Mouse (Mus musculus): ENCODE data around the gene Nudt4.
A peak's percentile ranks its signal among the peaks of the same experiment; 100 is the strongest.
"Not testable (repeated sequence)": the region's sequence is repeated elsewhere in the genome, so short reads cannot be mapped to it uniquely, and the experiment has no call there.

Gene Nudt4

GRCm38 (mm10) chr10:95566786-95567185 is 2.8 kb upstream of the Nudt4 start:
- no peak for DNase-seq

GRCm38 (mm10) chr10:95565156-95565854 is 1.4 kb upstream of the Nudt4 start:
- DNase-seq: no peak

DNA sequence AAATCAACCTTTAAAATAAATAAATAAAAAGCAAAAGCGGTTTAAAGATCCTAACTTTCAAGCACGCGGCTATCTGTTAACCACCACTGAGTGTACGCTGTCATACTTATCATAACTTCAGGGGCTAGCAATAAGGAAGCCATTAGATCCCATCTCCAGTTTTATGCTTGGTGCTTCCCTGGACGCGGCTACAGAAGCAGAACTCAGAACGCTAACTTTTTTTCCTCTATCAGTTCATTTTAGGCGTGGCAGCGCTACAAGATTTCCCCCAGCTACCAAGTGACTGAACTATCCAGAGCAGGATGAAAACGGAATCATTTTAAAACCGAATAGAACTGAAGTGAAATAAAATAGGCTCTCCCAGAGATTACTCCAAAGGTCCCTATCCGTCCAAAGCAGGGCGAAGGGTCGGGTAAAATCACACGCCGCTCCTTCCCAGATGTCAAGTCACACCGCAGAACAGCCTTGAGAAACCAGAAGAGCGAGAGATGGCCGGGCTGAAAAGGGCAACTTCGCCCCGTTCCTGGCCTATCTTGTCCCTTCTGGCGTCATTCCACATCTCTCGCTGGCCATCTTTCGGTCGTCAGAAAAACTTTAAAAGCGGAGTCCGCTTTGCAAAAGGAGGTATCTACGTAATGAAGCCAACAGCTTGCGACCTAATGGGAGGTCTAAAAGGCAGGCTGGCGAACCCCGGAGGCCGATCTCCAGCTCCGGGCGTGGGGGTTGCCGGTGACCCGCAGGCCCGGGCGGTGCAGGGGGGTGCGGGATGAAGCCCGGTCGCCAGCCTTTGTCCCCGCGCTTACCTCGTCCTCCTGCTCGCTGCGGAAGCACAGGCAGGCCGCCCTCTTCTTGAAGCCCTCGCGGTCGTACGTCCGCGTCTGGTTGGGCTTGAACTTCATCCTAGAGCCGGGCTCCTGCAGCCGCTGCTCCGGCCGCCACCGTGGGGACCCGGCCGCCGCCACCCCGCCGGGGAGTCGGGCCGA is 796 bp downstream of the Nudt4 start:
- peak; percentile 63 for DNase-seq

DNA sequence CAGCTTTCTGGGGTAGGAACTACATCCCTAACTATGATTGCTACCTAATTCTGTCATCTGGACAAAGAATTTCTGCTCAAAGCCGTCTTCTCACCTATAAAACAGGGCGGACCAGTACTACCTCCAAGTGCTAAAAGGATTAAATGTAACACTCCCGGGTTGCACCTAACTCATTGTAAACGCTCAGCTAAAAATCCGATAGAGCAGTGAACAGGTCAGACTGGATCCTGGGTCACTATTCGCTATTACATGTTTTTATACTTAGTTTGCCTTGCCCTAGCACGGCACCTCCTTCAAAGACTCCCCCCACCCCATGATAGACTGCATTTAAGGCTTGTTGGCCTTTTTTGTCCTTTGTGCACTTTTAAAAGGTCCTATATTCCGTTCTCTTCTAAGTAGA is 1.6 kb downstream of the Nudt4 start:
- no peak for DNase-seq

- DNase-seq: no peak
These were observed 2.3 kb downstream of the Nudt4 start for GRCm38 (mm10) chr10:95561616-95562015.

GRCm38 (mm10) chr10:95560394-95560983 is 3.5 kb downstream of the Nudt4 start:
- no peak for DNase-seq

- no peak for DNase-seq
These were observed 4.5 kb downstream of the Nudt4 start for GRCm38 (mm10) chr10:95559426-95559825.

DNA sequence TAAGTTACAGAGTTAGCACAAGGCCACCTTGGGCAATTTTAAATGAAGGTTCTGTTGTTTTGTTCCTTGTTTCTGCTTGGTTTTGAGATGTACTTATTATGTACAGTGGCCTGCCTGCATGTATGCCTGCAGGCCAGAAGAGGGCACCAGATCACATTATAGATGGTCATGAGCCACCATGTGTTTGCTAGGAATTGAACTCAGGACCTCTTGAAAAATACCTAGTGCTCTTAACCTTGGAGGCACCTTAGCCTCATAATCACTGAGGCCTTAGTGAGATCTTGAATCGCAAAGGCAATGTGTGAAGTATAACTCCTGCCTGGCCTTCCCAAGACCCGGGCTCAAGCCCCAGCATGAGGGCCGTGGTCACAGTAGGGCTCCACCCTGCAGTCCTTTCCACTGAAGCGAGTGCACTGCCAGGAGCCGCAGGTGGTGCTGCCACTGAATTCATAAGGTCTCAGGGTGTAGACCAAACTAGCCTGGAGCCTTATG is 6.6 kb downstream of the Nudt4 start:
- DNase-seq: no peak

DNA sequence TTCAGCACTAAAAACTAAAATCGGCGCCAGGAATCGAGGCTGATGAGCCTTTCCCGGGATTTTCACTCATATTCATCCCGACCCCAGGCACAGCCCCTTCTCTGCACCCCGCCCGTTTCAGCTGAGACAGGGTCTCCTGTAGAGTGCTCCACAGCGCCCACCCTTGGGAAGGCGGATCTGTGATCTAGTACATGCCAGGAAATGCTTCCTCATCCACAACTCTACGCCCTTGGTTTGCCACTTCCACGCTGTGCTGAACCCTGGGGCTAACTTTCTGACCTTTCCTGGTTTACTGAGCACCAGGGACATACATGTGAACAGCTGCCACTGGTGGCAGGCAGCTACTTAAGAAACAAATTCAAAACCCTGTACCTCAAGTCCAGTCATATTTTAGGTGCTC is 8.1 kb downstream of the Nudt4 start:
- DNase-seq: no peak

DNA sequence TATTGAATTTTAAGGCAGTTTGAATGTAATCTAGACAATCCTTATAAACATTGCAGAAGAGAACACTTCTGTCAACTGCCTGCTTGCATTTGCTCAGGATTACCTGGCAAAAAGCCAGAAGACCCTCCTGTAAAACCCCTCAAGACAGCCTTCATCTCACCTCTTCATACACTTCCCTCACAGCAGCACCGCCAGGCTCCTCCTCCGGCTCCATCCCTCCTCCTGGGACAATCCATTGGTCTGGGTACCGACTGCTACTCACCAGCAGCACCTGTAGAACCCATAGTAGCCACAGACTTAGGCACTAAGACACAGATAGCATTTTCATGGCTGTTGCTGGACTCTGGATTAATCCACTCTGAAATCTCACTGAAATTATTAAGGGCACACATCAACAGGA is 11.6 kb downstream of the Nudt4 start:
- DNase-seq: no peak

DNA sequence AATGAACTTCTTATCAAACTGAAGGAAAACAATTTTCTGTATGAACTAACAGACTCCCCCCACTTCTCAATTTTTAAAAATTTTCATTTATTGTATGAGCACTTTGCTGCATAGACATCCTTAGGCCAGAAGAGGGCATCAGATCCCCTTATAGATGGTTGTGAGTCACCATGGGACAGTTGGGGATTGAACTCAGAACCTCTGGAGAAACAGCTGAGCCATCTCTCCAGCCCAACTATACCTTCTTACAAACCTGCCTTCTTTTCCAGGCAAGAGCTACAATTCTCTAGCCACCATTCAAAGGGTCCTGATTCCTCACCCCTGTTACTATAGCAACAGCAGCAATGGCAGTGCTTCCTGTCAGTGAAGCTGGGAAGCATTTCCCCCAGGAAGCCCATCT is 12.2 kb downstream of the Nudt4 start:
- DNase-seq: no peak

- DNase-seq: peak; percentile 48
These were observed 13.4 kb downstream of the Nudt4 start for GRCm38 (mm10) chr10:95550506-95550905.

DNA sequence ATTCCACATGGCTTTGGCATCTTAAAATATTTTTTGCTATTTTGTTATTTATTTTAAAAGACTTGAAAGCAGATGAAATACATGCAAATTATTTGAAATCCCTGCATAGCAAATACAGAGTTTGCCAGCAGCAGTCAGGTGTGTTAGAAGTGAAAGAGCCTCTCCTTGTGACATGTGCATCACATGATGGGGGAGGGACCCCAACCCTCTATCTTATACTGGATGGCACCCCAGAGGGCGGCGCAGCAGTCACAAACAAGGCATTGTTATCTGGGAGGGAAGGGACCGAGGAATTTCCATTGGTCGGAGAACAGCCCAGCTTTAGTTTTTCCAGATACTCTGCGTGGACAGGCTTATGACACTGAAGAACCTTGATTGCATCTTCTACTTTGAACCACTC is 14.9 kb downstream of the Nudt4 start:
- DNase-seq: not testable (repeated sequence)

GRCm38 (mm10) chr10:95548154-95548826 is 15.7 kb downstream of the Nudt4 start:
- no peak for DNase-seq

GRCm38 (mm10) chr10:95546178-95546577 is 17.8 kb downstream of the Nudt4 start:
- DNase-seq: no peak

- DNase-seq: peak; percentile 64
These were observed 18.9 kb downstream of the Nudt4 start for GRCm38 (mm10) chr10:95545051-95545450.

DNA sequence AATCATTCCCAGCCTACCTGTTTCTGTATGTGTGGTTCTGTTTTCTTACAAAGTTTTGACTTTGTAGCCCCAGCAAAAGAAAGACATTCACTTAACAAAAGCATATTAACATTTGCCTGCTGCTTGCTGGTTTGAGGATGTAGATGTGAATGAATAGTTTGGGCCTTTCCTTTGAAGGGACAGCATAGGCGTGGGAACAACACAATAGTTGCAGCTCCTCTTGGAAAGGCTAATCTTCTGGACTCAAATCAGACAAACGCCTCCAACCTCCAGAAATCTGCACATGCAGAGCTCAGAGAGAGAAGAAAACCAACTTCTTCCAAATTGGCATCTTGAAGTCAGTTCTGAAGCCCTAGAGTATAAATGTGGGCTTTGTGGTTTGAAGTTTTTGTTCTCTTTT is 19.3 kb downstream of the Nudt4 start:
- DNase-seq: no peak

- no peak for DNase-seq
These were observed 19.9 kb downstream of the Nudt4 start for GRCm38 (mm10) chr10:95544004-95544403.

DNA sequence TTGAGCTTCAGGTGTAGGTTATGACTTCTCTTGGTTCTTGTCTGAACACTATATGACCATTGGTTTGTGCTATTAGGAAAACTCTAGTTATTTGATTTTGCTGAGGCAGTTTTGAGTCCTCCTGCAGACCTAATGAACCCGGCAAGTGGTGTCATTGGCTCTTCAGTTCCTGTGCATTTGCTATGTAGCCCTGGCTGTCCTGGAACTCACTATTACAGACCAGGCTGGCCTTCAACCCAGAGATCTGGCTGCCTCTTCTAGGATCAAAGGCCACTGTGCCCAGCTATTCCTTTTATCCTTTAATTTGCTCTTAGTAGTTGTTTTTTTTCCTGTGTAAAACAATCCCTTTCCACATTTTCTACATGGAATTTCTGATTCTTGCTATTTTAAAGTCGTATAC is 20.6 kb downstream of the Nudt4 start:
- DNase-seq: no peak

DNA sequence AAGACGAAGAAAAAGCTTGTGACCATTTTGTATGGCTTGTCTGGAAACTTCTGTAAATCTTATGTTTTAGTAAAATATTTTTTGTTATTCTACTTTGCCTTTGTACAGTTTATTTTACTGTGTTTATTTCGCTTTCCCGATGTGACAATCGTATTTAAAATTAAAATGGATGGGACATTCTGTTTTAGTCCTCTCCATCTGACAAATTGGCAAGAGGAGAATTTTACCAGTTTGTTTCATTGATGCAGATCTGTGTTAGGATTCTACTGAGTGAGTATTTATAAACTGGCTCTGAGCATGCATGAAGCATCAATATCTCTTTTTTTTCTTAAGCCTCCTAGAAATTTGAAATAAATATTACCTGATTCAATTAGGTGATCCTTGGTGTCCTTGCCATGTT is 21.0 kb downstream of the Nudt4 start:
- DNase-seq: no peak

GRCm38 (mm10) chr10:95539841-95540240 is 24.1 kb downstream of the Nudt4 start:
- DNase-seq: no peak

DNA sequence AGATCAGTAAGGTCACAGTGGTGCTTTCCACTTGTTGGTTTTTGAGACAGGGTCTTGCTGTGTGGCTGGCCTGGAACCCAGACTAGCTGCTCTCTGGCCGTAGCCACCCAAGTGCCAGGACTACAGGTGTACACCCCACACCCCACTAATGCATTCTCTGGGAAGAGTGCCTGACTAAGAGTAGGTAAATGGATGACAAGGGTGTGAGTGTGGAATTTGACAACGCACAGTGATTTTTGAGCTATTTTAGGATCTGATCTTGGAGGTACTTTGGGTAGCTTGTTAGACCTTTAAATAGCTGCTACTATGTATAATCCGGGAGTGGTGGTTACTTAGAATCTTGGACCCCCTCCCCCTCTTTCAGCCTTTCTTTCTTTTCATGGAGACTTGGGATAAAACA is 24.7 kb downstream of the Nudt4 start:
- DNase-seq: no peak

GRCm38 (mm10) chr10:95536222-95536541 is 27.8 kb downstream of the Nudt4 start:
- DNase-seq: no peak
